Mouse (Mus musculus): Measurements from ENCODE around the gene Pepd. TPM values are rescaled to one million over a fixed set of nuclear protein-coding genes. Genes with fewer than 3 reads are reported as not detected.

The Pepd gene
- 53.3 and 61.5 TPM in 2 replicates for polyA plus RNA-seq (2012; rRNA removed)

GRCm38 (mm10) chr7:34911919-34912897 lies at the start of gene Pepd:
Gene Pepd, plus strand, starts transcription at chr7:34912379.
- peaks cover 4% of the 10 kb centered on the region; the same call in 1 of the 2 replicates for H3K4me1 ChIP-seq (ENCODE audit: control insufficient read depth, insufficient read depth, low read length)
- peak within 1 kb of the TSS; percentile 87 for H3K4me3 ChIP-seq (replicated peaks; ENCODE audit: extremely low read depth, low read depth, low read length)
- TF ChIP-seq CTCF (IDR thresholded peaks at IDR 0.05; ENCODE audit: insufficient read depth, low read length): no peak
- TF ChIP-seq POLR2A (IDR thresholded peaks at IDR 0.05; ENCODE audit: borderline replicate concordance, extremely low read depth, low read depth, low read length): peak; percentile 89; the same call in 1 of the 2 replicates
- peak; percentile 77 for DNase-seq
- WGBS: 6% methylated on average over 44 of the region's 44 CpGs

GRCm38 (mm10) chr7:34867289-34867688 lies 44.9 kb upstream of the Pepd start:
- no peak for TF ChIP-seq POLR2A (IDR thresholded peaks at IDR 0.05; ENCODE audit: borderline replicate concordance, extremely low read depth, low read depth, low read length)
- TF ChIP-seq CTCF (IDR thresholded peaks at IDR 0.05; ENCODE audit: insufficient read depth, low read length): no peak
- DNase-seq: no peak
- Histone ChIP-seq H3K4me1 (ENCODE audit: control insufficient read depth, insufficient read depth, low read length) (no peaks in the 10 kb centered on the region), H3K4me3 (replicated peaks; ENCODE audit: extremely low read depth, low read depth, low read length) (no peak overlapping the region)
- WGBS: 68% methylated on average over 6 of the region's 6 CpGs

- TF ChIP-seq CTCF (IDR thresholded peaks at IDR 0.05; ENCODE audit: insufficient read depth, low read length) (no peak), POLR2A (IDR thresholded peaks at IDR 0.05; ENCODE audit: borderline replicate concordance, extremely low read depth, low read depth, low read length) (no peak)
- WGBS: 81% methylated on average over 13 of the region's 13 CpGs
- no peak overlapping the region for H3K4me3 ChIP-seq (replicated peaks; ENCODE audit: extremely low read depth, low read depth, low read length)
- no peaks in the 10 kb centered on the region for H3K4me1 ChIP-seq (ENCODE audit: control insufficient read depth, insufficient read depth, low read length)
- no peak for DNase-seq
Observed at GRCm38 (mm10) chr7:34869693-34870092, 42.5 kb upstream of the Pepd start.

- no peaks in the 10 kb centered on the region for H3K4me1 ChIP-seq (ENCODE audit: control insufficient read depth, insufficient read depth, low read length)
- 56% methylated on average over 7 of the region's 7 CpGs for WGBS
- no peak overlapping the region for H3K4me3 ChIP-seq (replicated peaks; ENCODE audit: extremely low read depth, low read depth, low read length)
- TF ChIP-seq POLR2A (IDR thresholded peaks at IDR 0.05; ENCODE audit: borderline replicate concordance, extremely low read depth, low read depth, low read length) (no peak), CTCF (IDR thresholded peaks at IDR 0.05; ENCODE audit: insufficient read depth, low read length) (peak; percentile 34)
- DNase-seq: peak; percentile 14
Observed at GRCm38 (mm10) chr7:34876787-34877186, 35.4 kb upstream of the Pepd start.

- WGBS: 68% methylated on average over 7 of the region's 7 CpGs
- DNase-seq: no peak
- Histone ChIP-seq H3K4me1 (ENCODE audit: control insufficient read depth, insufficient read depth, low read length) (no peaks in the 10 kb centered on the region), H3K4me3 (replicated peaks; ENCODE audit: extremely low read depth, low read depth, low read length) (no peak overlapping the region)
- TF ChIP-seq POLR2A (IDR thresholded peaks at IDR 0.05; ENCODE audit: borderline replicate concordance, extremely low read depth, low read depth, low read length): no peak
- TF ChIP-seq CTCF (IDR thresholded peaks at IDR 0.05; ENCODE audit: insufficient read depth, low read length): no peak
Observed at GRCm38 (mm10) chr7:34877820-34878219, 34.4 kb upstream of the Pepd start.

- 69% methylated on average over 6 of the region's 6 CpGs for WGBS
- no peak for TF ChIP-seq POLR2A (IDR thresholded peaks at IDR 0.05; ENCODE audit: borderline replicate concordance, extremely low read depth, low read depth, low read length)
- TF ChIP-seq CTCF (IDR thresholded peaks at IDR 0.05; ENCODE audit: insufficient read depth, low read length): no peak
- no peak for DNase-seq
- no peak overlapping the region for H3K4me3 ChIP-seq (replicated peaks; ENCODE audit: extremely low read depth, low read depth, low read length)
- no peaks in the 10 kb centered on the region for H3K4me1 ChIP-seq (ENCODE audit: control insufficient read depth, insufficient read depth, low read length)
Observed at GRCm38 (mm10) chr7:34888441-34888840, 23.7 kb upstream of the Pepd start.

GRCm38 (mm10) chr7:34888891-34889290 lies 23.3 kb upstream of the Pepd start:
- 72% methylated on average over 12 of the region's 12 CpGs for WGBS
- H3K4me3 ChIP-seq (replicated peaks; ENCODE audit: extremely low read depth, low read depth, low read length): no peak overlapping the region
- DNase-seq: no peak
- TF ChIP-seq POLR2A (IDR thresholded peaks at IDR 0.05; ENCODE audit: borderline replicate concordance, extremely low read depth, low read depth, low read length): no peak
- TF ChIP-seq CTCF (IDR thresholded peaks at IDR 0.05; ENCODE audit: insufficient read depth, low read length): no peak
- no peaks in the 10 kb centered on the region for H3K4me1 ChIP-seq (ENCODE audit: control insufficient read depth, insufficient read depth, low read length)

GRCm38 (mm10) chr7:34892845-34893244 lies 19.3 kb upstream of the Pepd start:
- H3K4me1 ChIP-seq (ENCODE audit: control insufficient read depth, insufficient read depth, low read length): no peaks in the 10 kb centered on the region
- TF ChIP-seq POLR2A (IDR thresholded peaks at IDR 0.05; ENCODE audit: borderline replicate concordance, extremely low read depth, low read depth, low read length) (no peak), CTCF (IDR thresholded peaks at IDR 0.05; ENCODE audit: insufficient read depth, low read length) (no peak)
- no peak for DNase-seq
- WGBS: 100% methylated on average over 1 of the region's 1 CpGs
- H3K4me3 ChIP-seq (replicated peaks; ENCODE audit: extremely low read depth, low read depth, low read length): no peak overlapping the region

GRCm38 (mm10) chr7:34896461-34896860 lies 15.7 kb upstream of the Pepd start:
- 69% methylated on average over 4 of the region's 4 CpGs for WGBS
- no peak for TF ChIP-seq POLR2A (IDR thresholded peaks at IDR 0.05; ENCODE audit: borderline replicate concordance, extremely low read depth, low read depth, low read length)
- TF ChIP-seq CTCF (IDR thresholded peaks at IDR 0.05; ENCODE audit: insufficient read depth, low read length): no peak
- no peak for DNase-seq
- Histone ChIP-seq H3K4me3 (replicated peaks; ENCODE audit: extremely low read depth, low read depth, low read length) (no peak overlapping the region), H3K4me1 (ENCODE audit: control insufficient read depth, insufficient read depth, low read length) (no peaks in the 10 kb centered on the region)

- Histone ChIP-seq H3K4me3 (replicated peaks; ENCODE audit: extremely low read depth, low read depth, low read length) (no peak overlapping the region), H3K4me1 (ENCODE audit: control insufficient read depth, insufficient read depth, low read length) (no peaks in the 10 kb centered on the region)
- DNase-seq: no peak
- TF ChIP-seq POLR2A (IDR thresholded peaks at IDR 0.05; ENCODE audit: borderline replicate concordance, extremely low read depth, low read depth, low read length) (no peak), CTCF (IDR thresholded peaks at IDR 0.05; ENCODE audit: insufficient read depth, low read length) (no peak)
- WGBS: 4% methylated on average over 1 of the region's 1 CpGs
Observed at GRCm38 (mm10) chr7:34897058-34897457, 15.1 kb upstream of the Pepd start.
